Mouse (Mus musculus): ENCODE measurements around the gene Sult2a7. TPM values are rescaled to one million over a fixed set of nuclear protein-coding genes. Genes with fewer than 3 reads are reported as not detected.

Gene Sult2a7
- not detected for polyA plus RNA-seq (2015; fragmentation: Illumina TruSeq; extraction: RNeasy Lipid Tissue Mini Kit (QIAGEN cat#74804); ENCODE audit: insufficient read depth, low read depth, low replicate concordance)

DNA sequence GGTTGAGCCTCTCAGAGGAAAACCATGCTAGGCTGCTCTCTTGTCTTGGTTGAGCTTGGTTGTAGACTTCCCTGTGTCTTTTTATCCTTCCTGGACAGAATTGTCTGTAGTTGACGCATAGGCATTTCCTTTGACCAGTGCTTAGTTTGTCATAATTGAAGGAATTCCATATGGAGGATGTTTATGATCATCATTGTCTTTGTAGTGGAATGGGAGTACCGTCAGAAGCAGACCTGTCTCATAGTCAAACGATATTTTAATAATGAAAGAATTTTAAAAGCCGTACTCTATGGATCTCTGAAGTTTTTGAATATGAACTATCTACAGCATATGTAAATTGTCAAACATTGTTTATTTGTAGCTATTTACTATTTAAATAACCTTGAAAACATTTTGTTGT, at the start of gene Sult2a7:
Sult2a7 (minus strand) TSS at position 101 of the 400 bp plus-strand sequence.

DNA sequence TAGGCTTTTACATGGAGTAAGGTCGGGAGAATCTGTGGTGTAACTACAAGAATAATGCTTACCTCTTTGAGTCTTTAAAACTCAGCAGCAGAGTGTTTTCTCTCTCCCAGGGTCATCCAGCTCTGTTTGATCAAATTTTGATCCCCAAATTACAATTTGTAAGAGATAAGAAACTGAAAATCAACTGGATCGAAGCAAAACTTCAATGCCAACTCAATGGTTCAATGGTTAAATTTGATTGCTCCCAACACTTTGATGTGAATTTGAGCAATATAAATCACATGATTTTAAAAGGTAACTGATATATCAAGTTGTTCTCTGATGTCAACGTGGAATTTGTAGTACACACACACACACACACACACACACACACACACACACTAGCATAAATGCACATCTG, 47.5 kb downstream of the Sult2a7 start, which contains the start of gene Sult2a8:
Sult2a8 (minus strand) TSS at position 236 of the 400 bp plus-strand sequence.

Other genes starting within 250 kb of the Sult2a7 start
- not detected for gene Sult2a6, start 239.4 kb downstream of the Sult2a7 start, polyA plus RNA-seq (2015; fragmentation: Illumina TruSeq; extraction: RNeasy Lipid Tissue Mini Kit (QIAGEN cat#74804); ENCODE audit: insufficient read depth, low read depth, low replicate concordance)
- gene Obox8, start 160.7 kb downstream of the Sult2a7 start, polyA plus RNA-seq (2015; fragmentation: Illumina TruSeq; extraction: RNeasy Lipid Tissue Mini Kit (QIAGEN cat#74804); ENCODE audit: insufficient read depth, low read depth, low replicate concordance), result not detected
- gene Sult2a8, start 47.5 kb downstream of the Sult2a7 start, polyA plus RNA-seq (2015; fragmentation: Illumina TruSeq; extraction: RNeasy Lipid Tissue Mini Kit (QIAGEN cat#74804); ENCODE audit: insufficient read depth, low read depth, low replicate concordance), result not detected
- gene Vmn1r90, start 69.3 kb upstream of the Sult2a7 start, polyA plus RNA-seq (2015; fragmentation: Illumina TruSeq; extraction: RNeasy Lipid Tissue Mini Kit (QIAGEN cat#74804); ENCODE audit: insufficient read depth, low read depth, low replicate concordance), result not detected
- gene Obox7, start 165.3 kb upstream of the Sult2a7 start, polyA plus RNA-seq (2015; fragmentation: Illumina TruSeq; extraction: RNeasy Lipid Tissue Mini Kit (QIAGEN cat#74804); ENCODE audit: insufficient read depth, low read depth, low replicate concordance), result not detected

Measured in pancreas, adult 10 weeks (tissue).